Mouse (Mus musculus): ENCODE results near the gene Atxn10.
A peak's percentile ranks its signal among the peaks of the same experiment; 100 is the strongest.

The Atxn10 gene

DNA sequence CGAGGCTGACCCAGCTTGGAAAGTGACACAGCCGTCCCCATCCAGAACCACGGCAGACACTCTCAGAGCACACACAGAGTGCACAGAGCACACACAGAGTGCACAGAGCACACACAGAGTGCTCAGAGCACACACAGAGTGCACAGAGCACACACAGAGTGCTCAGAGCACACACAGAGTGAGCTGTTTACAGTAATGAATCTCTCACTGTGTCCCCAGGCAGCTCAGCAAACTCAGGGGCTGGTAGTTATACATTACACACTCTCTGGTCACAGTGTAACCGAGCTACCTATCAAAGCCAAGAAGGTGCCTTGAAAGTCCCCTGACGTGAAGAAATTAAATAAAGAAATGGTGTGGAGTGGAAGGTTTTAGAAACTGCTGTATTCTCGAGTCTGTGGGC is 133.4 kb downstream of the Atxn10 start:
- no peak for DNase-seq (ENCODE audit: low read depth, low spot score)

DNA sequence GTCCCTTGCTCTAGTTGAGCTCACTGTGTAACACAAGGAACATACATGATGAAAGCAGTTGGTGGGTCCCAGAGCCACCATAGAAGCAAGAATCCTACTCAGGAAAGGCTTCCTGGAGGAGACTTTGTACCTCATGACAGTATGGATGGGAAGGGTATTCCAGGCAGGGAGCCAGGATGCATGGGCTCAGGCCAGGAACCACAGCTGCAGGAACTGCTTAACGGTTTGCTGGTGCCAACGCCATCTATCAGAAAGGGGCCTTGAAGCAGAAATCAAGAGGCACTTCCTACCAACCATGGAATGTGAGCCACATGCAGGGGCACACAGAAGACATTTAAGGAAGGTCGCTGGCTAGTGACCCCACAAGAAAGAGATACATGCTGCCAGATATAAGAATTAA is 138.7 kb downstream of the Atxn10 start:
- no peak for DNase-seq (ENCODE audit: low read depth, low spot score)

DNA sequence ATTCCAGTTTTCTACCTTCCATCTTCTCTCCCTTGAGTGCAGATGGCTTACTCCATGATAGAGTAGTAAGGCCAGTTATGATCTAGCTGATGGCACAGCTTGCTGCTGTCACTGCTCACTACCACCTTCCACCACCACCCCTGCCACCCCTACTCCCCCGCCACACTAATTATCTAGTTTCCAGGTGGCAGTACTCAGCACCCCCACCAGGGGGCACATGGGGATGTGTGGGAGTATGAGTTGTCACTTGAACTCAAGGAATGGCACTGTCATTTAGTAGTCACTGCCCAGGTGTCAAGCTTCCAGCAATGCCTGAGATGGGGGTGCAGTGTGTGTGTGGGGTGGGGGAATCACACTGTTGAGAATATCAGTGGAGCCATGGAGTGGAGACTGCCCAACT is 141.5 kb downstream of the Atxn10 start:
- peak; percentile 58 for DNase-seq (ENCODE audit: low read depth, low spot score)

DNA sequence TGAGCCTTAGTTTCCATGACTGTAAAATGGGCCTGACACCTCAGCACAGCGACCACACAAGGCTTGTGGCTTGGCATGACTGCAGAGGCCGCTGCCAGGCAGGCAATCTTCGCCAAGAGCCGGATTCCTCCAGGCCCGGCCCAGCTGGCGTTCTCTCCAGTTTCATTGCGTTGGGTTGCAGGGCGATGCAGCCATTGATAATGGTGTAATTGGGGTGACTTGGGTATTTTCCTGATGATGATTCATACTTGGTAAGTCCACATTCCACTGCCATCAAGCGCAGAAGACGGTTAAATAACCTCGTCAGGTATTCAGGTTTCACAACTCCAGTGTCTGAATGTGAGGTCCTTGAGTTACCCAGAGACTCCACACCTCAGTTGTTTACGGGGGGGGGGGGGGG is 143.3 kb downstream of the Atxn10 start:
- DNase-seq (ENCODE audit: low read depth, low spot score) = no peak

DNA sequence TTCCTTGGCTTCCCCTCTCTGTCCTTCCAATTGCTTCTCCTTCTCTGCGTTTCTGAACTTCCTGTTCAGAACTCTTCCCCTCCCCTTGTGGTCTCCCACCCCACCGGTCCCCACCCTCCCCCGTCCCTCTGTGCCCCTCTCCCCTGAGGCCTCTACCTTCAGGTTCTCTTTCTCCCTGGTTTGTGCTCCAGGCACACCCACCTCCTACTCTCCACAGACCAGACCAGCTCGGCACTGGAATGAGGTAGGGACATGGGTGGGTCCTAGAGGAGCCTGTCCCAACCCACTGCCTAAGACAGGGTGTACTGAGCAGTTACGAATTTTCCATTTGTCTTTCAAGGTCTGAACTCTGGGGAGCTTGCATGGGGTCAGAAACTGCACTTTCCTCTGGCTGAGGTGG is 143.9 kb downstream of the Atxn10 start:
- DNase-seq (ENCODE audit: low read depth, low spot score) = no peak

DNA sequence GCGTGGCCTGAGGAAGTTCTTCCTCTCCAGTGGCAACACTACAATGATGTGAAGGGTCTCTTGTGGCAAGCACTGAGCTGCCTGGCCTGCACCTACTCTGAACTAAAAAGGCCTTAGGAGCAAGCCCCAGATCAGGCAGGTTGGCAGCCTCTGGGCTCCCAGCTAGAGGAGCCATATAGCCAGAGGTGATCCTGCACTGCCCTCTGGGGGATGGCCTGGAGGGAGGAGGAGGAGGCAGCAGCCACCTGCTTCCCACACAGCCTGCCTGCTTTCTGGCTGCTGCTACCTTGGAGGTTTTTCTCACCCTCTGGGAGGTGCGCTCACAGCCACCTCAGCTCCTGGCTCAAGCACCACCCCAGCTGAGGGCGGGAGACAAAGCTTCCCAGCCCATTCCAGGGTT is 144.6 kb downstream of the Atxn10 start:
- no peak for DNase-seq (ENCODE audit: low read depth, low spot score)

DNA sequence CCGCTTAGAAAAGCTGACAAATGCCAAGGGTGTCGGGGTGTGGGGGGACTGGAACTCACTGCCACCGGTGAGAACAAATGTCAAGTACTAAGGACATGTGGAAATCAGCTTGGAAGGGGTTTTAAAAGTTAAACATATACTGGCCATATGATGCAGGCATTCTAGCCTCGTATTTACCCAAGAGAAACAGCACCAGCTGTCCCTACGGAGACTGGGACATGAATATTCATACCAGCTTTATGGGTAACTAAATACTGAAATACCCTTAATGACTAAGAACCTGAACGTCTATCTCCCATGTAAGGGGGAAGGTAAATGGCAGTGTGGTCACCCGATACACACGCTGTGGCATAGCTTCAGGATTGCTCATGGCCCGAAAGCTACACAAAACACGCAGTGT is 152.9 kb downstream of the Atxn10 start:
- no peak for DNase-seq (ENCODE audit: low read depth, low spot score)

DNA sequence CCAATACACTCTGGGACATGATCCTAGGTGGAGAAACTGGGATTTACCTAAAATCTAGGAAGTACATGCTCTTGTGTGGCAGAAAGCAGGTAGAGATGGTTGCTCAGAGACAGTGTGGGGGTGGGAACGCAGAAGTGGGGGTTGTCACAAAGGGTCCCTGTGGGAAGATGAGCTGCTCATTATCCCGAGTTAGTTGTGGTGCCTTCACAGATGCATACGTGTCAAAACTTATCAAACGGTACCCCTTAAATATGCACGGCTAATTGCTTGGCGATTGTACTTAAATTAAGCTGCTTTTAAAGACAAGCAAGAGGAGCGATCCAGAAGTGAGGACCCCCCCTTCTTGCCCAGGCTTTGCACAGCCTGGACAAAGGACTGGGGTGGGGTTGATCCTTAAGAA is 153.7 kb downstream of the Atxn10 start:
- no peak for DNase-seq (ENCODE audit: low read depth, low spot score)

DNA sequence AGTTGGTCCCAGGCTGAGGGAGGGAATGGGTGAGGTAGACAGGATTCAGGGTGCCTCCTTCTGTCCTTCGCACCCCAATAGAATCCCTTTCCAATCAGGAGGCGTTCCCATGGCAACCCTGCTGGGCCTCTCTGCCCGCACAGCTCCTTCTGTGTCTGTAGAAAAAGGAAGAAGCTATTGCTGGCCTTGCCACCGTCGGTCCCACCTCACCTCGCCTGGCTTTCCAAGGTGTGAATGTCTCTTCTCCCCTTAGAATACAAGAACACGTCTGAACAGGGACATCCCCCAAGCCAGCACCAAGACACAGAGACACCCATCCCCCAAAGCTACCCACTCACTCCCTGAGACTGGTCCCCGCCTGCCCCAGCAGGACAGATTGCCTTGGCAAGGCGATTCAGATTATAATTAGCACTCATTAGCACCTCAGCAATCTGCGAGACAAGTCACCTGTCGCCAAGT is 158.1 kb downstream of the Atxn10 start:
- DNase-seq (ENCODE audit: low read depth, low spot score) = no peak

DNA sequence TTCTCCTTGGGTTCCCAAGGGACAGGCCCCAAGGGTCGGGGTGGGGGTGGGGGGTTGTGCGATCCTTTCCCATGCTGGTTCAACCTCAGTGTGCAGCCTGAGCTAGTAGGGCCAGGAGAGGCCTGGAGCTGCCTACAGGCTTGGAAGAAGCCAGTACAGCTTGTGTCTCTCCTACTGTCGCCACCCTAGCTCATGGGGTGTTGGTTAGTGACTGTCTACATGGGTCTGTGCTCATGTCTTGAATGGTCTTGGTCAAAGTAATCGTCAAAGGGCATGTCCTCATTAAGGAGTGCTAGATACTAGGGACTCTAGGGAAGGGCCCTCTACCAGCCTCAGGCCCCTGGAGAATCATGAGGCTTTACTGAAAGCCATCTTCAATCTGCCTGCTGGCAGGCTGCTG is 161.5 kb downstream of the Atxn10 start:
- no peak for DNase-seq (ENCODE audit: low read depth, low spot score)

DNA sequence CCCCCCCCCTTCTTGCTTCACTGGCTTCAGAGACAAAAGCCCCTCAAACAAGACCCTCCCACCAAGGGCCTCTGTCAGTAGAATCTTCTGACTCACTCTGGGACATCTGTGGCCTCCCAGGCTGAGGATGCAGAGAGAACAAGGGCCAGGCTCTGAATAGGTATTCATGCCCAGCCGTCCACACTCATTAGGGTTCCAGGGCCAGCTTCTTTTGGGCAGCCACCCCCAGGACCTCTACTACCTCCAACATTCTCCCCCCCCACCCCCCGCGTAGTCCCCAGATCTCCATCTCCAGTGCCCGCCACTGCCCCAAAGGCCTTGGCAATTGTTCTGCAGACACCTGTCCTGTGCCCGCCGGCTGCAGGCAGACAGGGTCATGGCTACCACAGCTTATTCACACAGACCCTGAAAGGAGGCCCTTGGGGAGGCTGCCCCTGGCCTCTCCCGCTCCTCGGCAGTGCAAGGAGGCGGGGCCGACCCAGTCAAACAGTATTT is 162.0 kb downstream of the Atxn10 start:
- DNase-seq (ENCODE audit: low read depth, low spot score) = no peak

DNA sequence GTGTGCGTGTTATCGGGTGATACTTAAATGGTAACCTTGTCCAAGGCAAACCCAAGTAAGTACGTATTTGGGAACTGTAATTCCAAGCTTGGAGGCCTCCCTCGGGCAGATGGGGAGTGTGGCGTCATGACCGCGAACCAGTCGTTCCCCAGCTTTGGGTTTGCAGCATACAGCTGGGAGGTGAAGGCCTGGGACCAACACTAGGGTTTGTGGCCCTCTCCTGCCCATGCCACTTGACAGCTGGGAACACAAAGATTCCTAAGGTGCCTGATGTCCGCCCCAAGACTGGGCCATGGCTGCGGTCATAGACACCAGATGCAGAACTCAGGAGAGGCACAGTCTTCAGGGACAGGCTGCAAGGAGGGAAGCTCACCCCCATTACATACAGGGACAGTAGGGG is 164.2 kb downstream of the Atxn10 start:
- DNase-seq (ENCODE audit: low read depth, low spot score) = no peak

DNA sequence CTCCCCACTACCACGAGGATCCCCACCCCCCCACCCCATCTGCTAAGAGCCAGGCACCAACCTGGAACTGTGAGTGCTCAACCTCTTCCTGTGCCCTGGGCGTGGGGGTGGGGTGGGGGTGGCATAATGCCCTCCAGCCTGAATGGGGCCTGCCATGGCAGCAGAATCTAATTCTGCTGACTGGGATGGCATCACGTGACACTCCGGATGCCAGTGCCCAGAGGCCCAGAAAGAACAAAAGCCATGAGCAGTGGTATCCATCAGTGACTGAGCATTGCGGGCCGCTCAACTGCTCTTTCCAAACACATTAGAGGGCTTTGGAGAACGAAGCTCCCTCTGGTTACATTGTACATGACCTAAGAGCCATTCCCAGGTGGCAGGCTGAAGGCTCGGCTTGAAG is 167.1 kb downstream of the Atxn10 start, which contains the start of gene 7530416G11Rik:
7530416G11Rik (minus strand) TSS at position 101 of the 400 bp plus-strand sequence.
- no peak for DNase-seq (ENCODE audit: low read depth, low spot score)

DNA sequence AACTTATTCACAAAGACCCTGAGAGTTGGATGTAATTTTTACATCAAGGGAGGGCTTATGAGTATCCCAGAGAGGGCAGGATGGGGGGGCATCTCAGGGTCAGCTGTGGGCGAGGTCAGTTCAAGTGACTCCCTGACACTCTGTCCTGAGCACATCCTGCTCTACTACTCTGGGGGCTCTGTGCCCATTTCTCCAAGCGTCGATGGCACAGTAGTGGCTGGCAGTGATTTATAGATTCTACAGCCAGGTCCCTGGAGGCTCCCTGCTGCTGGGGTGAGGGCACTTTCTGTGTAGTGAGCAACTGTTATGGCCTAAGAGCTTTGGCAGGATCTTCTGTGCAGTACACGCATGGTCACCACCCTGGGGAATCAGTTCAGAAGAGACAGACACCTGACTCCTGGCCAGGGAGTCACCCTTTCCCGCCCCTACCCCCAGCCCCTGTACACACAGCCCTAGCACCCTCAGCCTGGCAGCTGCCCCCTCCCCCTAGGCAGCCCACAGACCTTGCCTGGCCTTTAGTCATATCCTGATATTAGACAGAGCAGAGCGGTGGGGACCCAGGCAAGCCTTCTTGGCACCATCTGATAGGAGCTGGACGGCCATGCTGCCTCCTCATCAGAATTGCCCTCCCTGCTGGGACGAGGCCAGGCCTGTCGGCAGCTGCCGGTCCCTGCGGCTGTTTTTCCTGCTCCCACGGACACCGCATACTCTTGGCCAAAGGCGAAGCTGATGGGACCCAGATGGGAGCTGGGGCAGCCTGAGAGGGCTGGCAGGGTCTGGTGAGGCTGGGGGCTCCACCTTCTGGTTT is 169.3 kb downstream of the Atxn10 start:
- DNase-seq (ENCODE audit: low read depth, low spot score) = no peak

DNA sequence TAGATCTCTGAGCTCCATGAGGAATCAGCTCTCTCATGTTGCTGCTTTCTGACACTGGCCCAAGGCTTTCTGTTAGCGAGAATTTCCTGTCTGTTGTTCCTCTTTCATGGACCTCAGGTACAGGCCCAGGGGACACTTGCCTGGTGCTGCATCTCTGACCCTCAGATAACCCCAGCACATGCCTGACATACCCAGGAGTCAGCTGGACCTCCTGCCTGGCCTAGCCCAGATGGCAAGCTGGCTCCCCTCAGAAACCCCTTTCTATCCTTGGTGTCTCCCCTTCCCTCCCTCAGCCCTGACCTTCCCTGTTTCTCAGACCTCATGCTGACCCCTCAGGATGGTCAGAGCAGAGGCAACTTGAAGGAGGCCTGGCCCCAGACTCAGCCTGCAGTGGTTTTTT is 170.6 kb downstream of the Atxn10 start:
- DNase-seq (ENCODE audit: low read depth, low spot score) = no peak

DNA sequence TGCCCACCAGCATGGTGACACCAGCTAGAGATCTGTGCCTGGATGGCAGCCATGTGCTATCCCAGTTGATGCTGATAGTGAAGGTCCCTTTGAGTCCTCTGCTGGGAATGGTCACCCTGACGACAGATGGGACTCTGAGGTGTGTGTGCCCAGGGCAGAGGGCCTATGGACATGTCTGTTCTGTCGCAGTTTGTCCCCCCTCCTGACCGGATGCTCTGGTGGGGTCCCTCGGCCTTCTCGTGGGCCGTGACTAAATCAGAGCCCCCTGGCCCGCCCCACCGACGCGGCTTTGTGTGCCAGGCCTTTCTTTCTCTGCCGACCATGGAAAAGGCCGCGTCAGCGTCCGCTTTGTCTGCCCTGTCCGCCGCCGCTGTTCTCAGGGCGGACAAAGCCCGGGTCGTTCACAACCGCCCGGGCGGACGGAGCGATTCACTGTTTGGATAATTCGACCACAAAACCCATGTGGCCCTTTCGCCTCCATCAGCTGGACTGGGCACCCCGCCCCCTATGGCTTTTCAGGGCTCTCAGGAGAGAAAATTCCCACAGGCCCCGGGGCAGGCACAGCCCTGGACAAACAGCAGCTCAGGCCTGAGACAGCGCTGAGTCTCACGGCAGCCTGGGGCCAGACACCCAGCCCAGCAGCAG is 171.4 kb downstream of the Atxn10 start:
- no peak for DNase-seq (ENCODE audit: low read depth, low spot score)
